Mouse (Mus musculus): ENCODE data around the gene Esx1. TPM values are rescaled to one million over a fixed set of nuclear protein-coding genes. Genes with fewer than 3 reads are reported as not detected.

Esx1 gene
- polyA plus RNA-seq (2016; fragmentation: Nextera tagmentation; extraction: Ambion mirVana) = not detected in 2 replicates

DNA sequence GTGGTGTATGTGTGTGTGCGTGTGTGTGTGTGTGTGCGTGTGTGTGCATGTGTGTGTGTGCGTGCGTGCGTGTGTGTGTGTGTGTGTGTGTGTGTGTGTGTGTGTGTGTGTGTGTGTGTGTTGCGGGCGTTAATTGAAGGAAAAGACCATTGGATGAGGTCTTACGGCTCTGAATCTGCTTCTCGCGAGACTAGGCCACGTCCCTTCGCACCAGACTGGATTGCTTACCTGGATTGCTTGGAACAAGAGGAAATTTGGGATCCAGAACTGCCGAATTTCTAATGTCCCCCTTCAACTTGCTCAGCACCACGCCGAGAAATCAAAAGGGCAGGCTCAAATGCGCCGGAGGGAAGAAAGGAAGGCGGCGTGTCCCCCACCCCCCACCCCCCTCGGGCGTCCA is at the start of gene Esx1:
TSS of gene Esx1 (minus strand) at position 366 of the 400 bp plus-strand sequence.
- H3K4me2 ChIP-seq = peak within 1 kb of the TSS; percentile 40
- no peak for ATAC-seq (ENCODE audit: insufficient number of reproducible peaks, low FRiP score)
- peak within 1 kb of the TSS; percentile 25 for H3K4me3 ChIP-seq
- H3K9ac ChIP-seq = no peak within 1 kb of the TSS
- peaks cover 10% of the 10 kb centered on the region; the same call in 1 of the 2 replicates for H3K9me3 ChIP-seq (replicated peaks)
- peaks cover 65% of the 10 kb centered on the region for H3K27me3 ChIP-seq (replicated peaks)
- WGBS = 15% methylated on average over 16 of the region's 21 CpGs
- H3K4me1 ChIP-seq (replicated peaks) = 0 out of 2 replicates have a peak, but pooled peaks cover 2% of the 10 kb centered on the region
- H3K36me3 ChIP-seq = no peaks in the 10 kb centered on the region
- H3K27ac ChIP-seq (ENCODE audit: poor library complexity, severe bottlenecking) = no peak within 1 kb of the TSS

DNA sequence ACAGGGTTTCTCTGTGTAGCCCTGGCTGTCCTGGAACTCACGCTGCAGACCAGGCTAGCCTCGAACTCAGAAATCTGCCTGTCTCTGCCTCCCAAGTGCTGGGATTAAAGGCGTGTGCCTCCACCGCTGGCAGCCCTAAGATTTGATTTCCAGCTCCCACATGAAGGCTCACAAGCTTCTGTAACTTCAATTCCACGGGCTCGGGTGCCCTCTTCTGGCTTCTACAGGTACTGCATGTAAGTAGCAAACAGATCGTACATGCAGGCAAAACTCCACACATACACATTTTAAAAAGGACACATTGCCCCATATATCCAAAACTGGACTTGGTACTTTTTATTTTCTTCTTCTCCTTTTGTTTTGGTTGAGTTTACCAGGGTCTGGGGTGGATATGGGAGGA is 48.1 kb upstream of the Esx1 start:
- H3K36me3 ChIP-seq = no peaks in the 10 kb centered on the region
- H3K9ac ChIP-seq = no peak overlapping the region
- no peak overlapping the region for H3K4me3 ChIP-seq
- H3K9me3 ChIP-seq (replicated peaks) = peaks cover 3% of the 10 kb centered on the region; the same call in 1 of the 2 replicates
- no peak overlapping the region for H3K27ac ChIP-seq (ENCODE audit: poor library complexity, severe bottlenecking)
- H3K27me3 ChIP-seq (replicated peaks) = 0 out of 2 replicates have a peak, but pooled peaks cover 2% of the 10 kb centered on the region
- ATAC-seq (ENCODE audit: insufficient number of reproducible peaks, low FRiP score) = no peak
- no peaks in the 10 kb centered on the region for H3K4me1 ChIP-seq (replicated peaks)
- H3K4me2 ChIP-seq = no peak overlapping the region
- 41% methylated on average over 7 of the region's 7 CpGs for WGBS

GRCm38 (mm10) chrX:137167658-137168057 is 45.8 kb upstream of the Esx1 start:
- no peak overlapping the region for H3K9ac ChIP-seq
- ATAC-seq (ENCODE audit: insufficient number of reproducible peaks, low FRiP score) = no peak
- no peaks in the 10 kb centered on the region for H3K36me3 ChIP-seq
- H3K4me2 ChIP-seq = no peak overlapping the region
- 73% methylated on average over 7 of the region's 7 CpGs for WGBS
- H3K4me1 ChIP-seq (replicated peaks) = no peaks in the 10 kb centered on the region
- H3K4me3 ChIP-seq = no peak overlapping the region
- no peak overlapping the region for H3K27ac ChIP-seq (ENCODE audit: poor library complexity, severe bottlenecking)
- peaks cover 3% of the 10 kb centered on the region; the same call in 1 of the 2 replicates for H3K9me3 ChIP-seq (replicated peaks)
- 0 out of 2 replicates have a peak, but pooled peaks cover 6% of the 10 kb centered on the region for H3K27me3 ChIP-seq (replicated peaks)

GRCm38 (mm10) chrX:137165621-137166020 is 43.7 kb upstream of the Esx1 start:
- H3K9ac ChIP-seq = no peak overlapping the region
- no peaks in the 10 kb centered on the region for H3K36me3 ChIP-seq
- H3K4me1 ChIP-seq (replicated peaks) = no peaks in the 10 kb centered on the region
- 0 out of 2 replicates have a peak, but pooled peaks cover 6% of the 10 kb centered on the region for H3K27me3 ChIP-seq (replicated peaks)
- no peak overlapping the region for H3K4me2 ChIP-seq
- H3K9me3 ChIP-seq (replicated peaks) = peaks cover 3% of the 10 kb centered on the region; the same call in 1 of the 2 replicates
- H3K4me3 ChIP-seq = no peak overlapping the region
- 57% methylated on average over 3 of the region's 3 CpGs for WGBS
- no peak for ATAC-seq (ENCODE audit: insufficient number of reproducible peaks, low FRiP score)
- H3K27ac ChIP-seq (ENCODE audit: poor library complexity, severe bottlenecking) = no peak overlapping the region

DNA sequence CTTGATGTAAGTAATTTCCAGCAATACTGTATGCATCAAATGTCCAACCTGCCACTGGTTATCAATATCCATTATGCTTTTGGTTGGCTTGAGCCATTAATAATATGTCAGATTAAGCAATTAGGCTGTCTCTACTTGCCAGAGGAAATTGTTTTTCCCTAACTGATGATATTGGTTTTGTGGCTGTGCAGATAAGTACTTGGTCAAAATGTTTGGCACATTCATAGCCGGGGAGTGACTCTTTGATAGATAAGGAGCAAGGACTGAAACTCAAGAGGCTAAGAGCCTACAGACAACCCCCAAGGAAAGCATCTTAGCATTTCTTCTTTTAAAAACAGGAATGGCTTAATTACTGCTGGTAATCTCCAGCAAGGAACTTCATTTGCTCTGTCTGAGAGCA is 40.8 kb upstream of the Esx1 start:
- Histone ChIP-seq H3K4me1 (replicated peaks) (no peaks in the 10 kb centered on the region), H3K27me3 (replicated peaks) (0 out of 2 replicates have a peak, but pooled peaks cover 6% of the 10 kb centered on the region), H3K9me3 (replicated peaks) (no peaks in the 10 kb centered on the region), H3K36me3 (no peaks in the 10 kb centered on the region), H3K27ac (ENCODE audit: poor library complexity, severe bottlenecking) (no peak overlapping the region), H3K4me2 (no peak overlapping the region), H3K9ac (no peak overlapping the region), H3K4me3 (no peak overlapping the region)
- 37% methylated on average over 1 of the region's 1 CpGs for WGBS
- no peak for ATAC-seq (ENCODE audit: insufficient number of reproducible peaks, low FRiP score)

GRCm38 (mm10) chrX:137160971-137161370 is 39.1 kb upstream of the Esx1 start:
- Histone ChIP-seq H3K4me2 (no peak overlapping the region), H3K4me1 (replicated peaks) (no peaks in the 10 kb centered on the region), H3K27ac (ENCODE audit: poor library complexity, severe bottlenecking) (no peak overlapping the region), H3K36me3 (no peaks in the 10 kb centered on the region), H3K9ac (no peak overlapping the region), H3K27me3 (replicated peaks) (0 out of 2 replicates have a peak, but pooled peaks cover 6% of the 10 kb centered on the region), H3K9me3 (replicated peaks) (no peaks in the 10 kb centered on the region), H3K4me3 (no peak overlapping the region)
- no peak for ATAC-seq (ENCODE audit: insufficient number of reproducible peaks, low FRiP score)
- WGBS = 58% methylated on average over 3 of the region's 3 CpGs

- no peak overlapping the region for H3K27ac ChIP-seq (ENCODE audit: poor library complexity, severe bottlenecking)
- no peaks in the 10 kb centered on the region for H3K36me3 ChIP-seq
- no peak for ATAC-seq (ENCODE audit: insufficient number of reproducible peaks, low FRiP score)
- H3K27me3 ChIP-seq (replicated peaks) = no peaks in the 10 kb centered on the region
- H3K9ac ChIP-seq = no peak overlapping the region
- no peak overlapping the region for H3K4me3 ChIP-seq
- no peaks in the 10 kb centered on the region for H3K4me1 ChIP-seq (replicated peaks)
- H3K9me3 ChIP-seq (replicated peaks) = no peaks in the 10 kb centered on the region
- 80% methylated on average over 11 of the region's 11 CpGs for WGBS
- no peak overlapping the region for H3K4me2 ChIP-seq
Measured at GRCm38 (mm10) chrX:137149050-137149449, 27.2 kb upstream of the Esx1 start.

- Histone ChIP-seq H3K4me3 (no peak overlapping the region), H3K9ac (no peak overlapping the region), H3K9me3 (replicated peaks) (no peaks in the 10 kb centered on the region), H3K27ac (ENCODE audit: poor library complexity, severe bottlenecking) (no peak overlapping the region), H3K4me1 (replicated peaks) (no peaks in the 10 kb centered on the region), H3K36me3 (no peaks in the 10 kb centered on the region), H3K27me3 (replicated peaks) (no peaks in the 10 kb centered on the region), H3K4me2 (no peak overlapping the region)
- no peak for ATAC-seq (ENCODE audit: insufficient number of reproducible peaks, low FRiP score)
- 31% methylated on average over 4 of the region's 4 CpGs for whole genome bisulfite sequencing
Measured at GRCm38 (mm10) chrX:137144674-137145073, 22.8 kb upstream of the Esx1 start.

DNA sequence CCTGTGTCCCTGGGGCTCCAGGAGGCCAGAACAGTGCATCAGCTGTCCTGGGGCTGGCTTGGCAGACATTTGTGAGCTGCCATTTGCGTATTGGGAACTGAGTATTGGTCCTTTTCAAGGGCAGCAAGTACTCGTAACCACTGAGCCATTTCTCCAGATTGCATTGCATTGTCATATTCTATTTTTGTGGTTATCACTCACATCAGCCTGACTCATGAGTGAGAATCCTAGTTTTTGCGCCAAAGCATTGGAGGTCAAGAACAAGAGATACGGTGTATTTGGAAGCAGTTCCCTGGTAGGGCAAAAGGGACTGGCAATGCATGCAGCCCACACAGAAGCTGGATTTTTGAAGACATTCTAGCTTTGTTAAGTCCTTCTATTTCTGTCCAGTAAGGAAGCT is 21.8 kb upstream of the Esx1 start:
- H3K27ac ChIP-seq (ENCODE audit: poor library complexity, severe bottlenecking) = no peak overlapping the region
- H3K4me1 ChIP-seq (replicated peaks) = no peaks in the 10 kb centered on the region
- WGBS = 72% methylated on average over 4 of the region's 4 CpGs
- no peak overlapping the region for H3K9ac ChIP-seq
- H3K4me2 ChIP-seq = no peak overlapping the region
- H3K4me3 ChIP-seq = no peak overlapping the region
- H3K27me3 ChIP-seq (replicated peaks) = no peaks in the 10 kb centered on the region
- H3K36me3 ChIP-seq = no peaks in the 10 kb centered on the region
- ATAC-seq (ENCODE audit: insufficient number of reproducible peaks, low FRiP score) = no peak
- H3K9me3 ChIP-seq (replicated peaks) = no peaks in the 10 kb centered on the region

DNA sequence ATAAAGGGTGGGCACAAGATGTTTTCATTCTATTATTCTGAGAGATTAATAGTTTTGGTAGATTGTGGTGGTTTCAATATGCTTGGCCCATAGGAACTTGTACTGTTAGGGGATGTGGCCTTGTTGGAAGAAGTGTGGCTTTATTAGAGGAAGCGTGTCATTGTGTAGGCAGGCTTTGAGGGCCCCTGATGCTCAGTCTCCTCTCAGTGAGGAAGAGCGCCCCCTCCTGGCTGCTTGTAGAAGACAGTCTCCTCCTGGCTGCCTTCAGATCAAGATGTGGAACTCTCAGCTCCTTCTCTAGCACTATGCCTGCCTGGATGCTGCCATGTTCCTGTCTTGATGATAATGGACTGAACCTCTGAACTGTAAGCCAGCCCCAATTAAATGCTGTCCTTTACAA is 20.7 kb upstream of the Esx1 start:
- no peaks in the 10 kb centered on the region for H3K36me3 ChIP-seq
- H3K27ac ChIP-seq (ENCODE audit: poor library complexity, severe bottlenecking) = no peak overlapping the region
- H3K27me3 ChIP-seq (replicated peaks) = no peaks in the 10 kb centered on the region
- 32% methylated on average over 2 of the region's 2 CpGs for WGBS
- H3K4me3 ChIP-seq = no peak overlapping the region
- no peak for ATAC-seq (ENCODE audit: insufficient number of reproducible peaks, low FRiP score)
- H3K9me3 ChIP-seq (replicated peaks) = no peaks in the 10 kb centered on the region
- no peak overlapping the region for H3K4me2 ChIP-seq
- H3K9ac ChIP-seq = no peak overlapping the region
- H3K4me1 ChIP-seq (replicated peaks) = no peaks in the 10 kb centered on the region

GRCm38 (mm10) chrX:137141669-137142068 is 19.8 kb upstream of the Esx1 start:
- no peaks in the 10 kb centered on the region for H3K36me3 ChIP-seq
- H3K9ac ChIP-seq = no peak overlapping the region
- no peak overlapping the region for H3K4me2 ChIP-seq
- no peak overlapping the region for H3K4me3 ChIP-seq
- H3K4me1 ChIP-seq (replicated peaks) = no peaks in the 10 kb centered on the region
- ATAC-seq (ENCODE audit: insufficient number of reproducible peaks, low FRiP score) = no peak
- 15% methylated on average over 6 of the region's 6 CpGs for WGBS
- no peak overlapping the region for H3K27ac ChIP-seq (ENCODE audit: poor library complexity, severe bottlenecking)
- 0 out of 2 replicates have a peak, but pooled peaks cover 2% of the 10 kb centered on the region for H3K9me3 ChIP-seq (replicated peaks)
- no peaks in the 10 kb centered on the region for H3K27me3 ChIP-seq (replicated peaks)

GRCm38 (mm10) chrX:137127542-137127941 is 5.7 kb upstream of the Esx1 start:
- no peaks in the 10 kb centered on the region for H3K9me3 ChIP-seq (replicated peaks)
- peak overlapping the region; percentile 52 for H3K4me2 ChIP-seq
- 9% methylated on average over 17 of the region's 17 CpGs for WGBS
- no peak overlapping the region for H3K27ac ChIP-seq (ENCODE audit: poor library complexity, severe bottlenecking)
- ATAC-seq (ENCODE audit: insufficient number of reproducible peaks, low FRiP score) = no peak
- H3K27me3 ChIP-seq (replicated peaks) = peaks cover 43% of the 10 kb centered on the region
- H3K4me3 ChIP-seq = no peak overlapping the region; the same call in 1 of the 2 replicates
- no peaks in the 10 kb centered on the region for H3K4me1 ChIP-seq (replicated peaks)
- no peaks in the 10 kb centered on the region for H3K36me3 ChIP-seq
- no peak overlapping the region for H3K9ac ChIP-seq

Data from heart, embryonic 12.5 days (tissue).